Mouse (Mus musculus): ENCODE measurements around the gene Pramel7. TPM values are rescaled to one million over a fixed set of nuclear protein-coding genes. Genes with fewer than 3 reads are reported as not detected.
"Not testable (repeated sequence)": the region's sequence is repeated elsewhere in the genome, so short reads cannot be mapped to it uniquely, and the experiment has no call there.

Pramel7 gene
- total RNA-seq (2021) = not detected
- long read RNA-seq, experiment 1 = 0 reads
- long read RNA-seq, experiment 2 = 0 reads

GRCm38 (mm10) chr2:87496993-87497392, at the start of gene Pramel7:
TSS of gene Pramel7 (minus strand) at chr2:87497093.
- DNase-seq (ENCODE audit: low spot score in 2 of 2) = not testable (repeated sequence)

- DNase-seq (ENCODE audit: low spot score in 2 of 2) = no peak
Measured at GRCm38 (mm10) chr2:87545442-87545841, 48.5 kb upstream of the Pramel7 start, which contains the start of gene Olfr1128. TSS of gene Olfr1128 (minus strand) at chr2:87545542.

DNA sequence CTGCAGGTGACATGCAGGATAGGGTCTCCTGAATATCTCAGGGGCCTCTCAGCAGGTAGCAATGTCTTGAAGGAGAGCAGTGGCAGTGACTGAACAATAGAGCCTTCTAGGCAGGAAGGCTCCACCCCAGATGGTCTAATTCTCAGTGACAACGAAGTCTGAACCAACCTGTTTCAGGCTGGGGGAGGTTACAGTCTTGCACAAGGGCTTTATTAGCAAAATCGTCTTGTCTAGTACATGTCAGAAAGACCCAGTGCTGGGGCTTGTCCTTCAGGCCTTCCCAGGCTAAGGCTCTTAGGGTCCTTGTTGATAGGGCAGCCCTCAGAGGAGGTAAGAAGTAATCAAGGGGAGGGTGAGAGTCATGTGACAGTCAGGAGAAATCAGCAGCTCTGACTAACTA, 37.9 kb upstream of the Pramel7 start:
- DNase-seq (ENCODE audit: low spot score in 2 of 2) = no peak

- DNase-seq (ENCODE audit: low spot score in 2 of 2) = no peak
Measured at GRCm38 (mm10) chr2:87531496-87531895, 34.6 kb upstream of the Pramel7 start, which contains the start of gene Olfr153. TSS of gene Olfr153 (plus strand) at chr2:87531796.

- DNase-seq (ENCODE audit: low spot score in 2 of 2) = peak; percentile 2 to 27
Measured at GRCm38 (mm10) chr2:87525899-87526616, 29.2 kb upstream of the Pramel7 start.

- DNase-seq (ENCODE audit: low spot score in 2 of 2) = no peak
Measured at GRCm38 (mm10) chr2:87520651-87521050, 23.8 kb upstream of the Pramel7 start.

GRCm38 (mm10) chr2:87516581-87516980, 19.7 kb upstream of the Pramel7 start:
- no peak for DNase-seq (ENCODE audit: low spot score in 2 of 2)

- no peak for DNase-seq (ENCODE audit: low spot score in 2 of 2)
Measured at GRCm38 (mm10) chr2:87515457-87516060, 18.7 kb upstream of the Pramel7 start.

DNA sequence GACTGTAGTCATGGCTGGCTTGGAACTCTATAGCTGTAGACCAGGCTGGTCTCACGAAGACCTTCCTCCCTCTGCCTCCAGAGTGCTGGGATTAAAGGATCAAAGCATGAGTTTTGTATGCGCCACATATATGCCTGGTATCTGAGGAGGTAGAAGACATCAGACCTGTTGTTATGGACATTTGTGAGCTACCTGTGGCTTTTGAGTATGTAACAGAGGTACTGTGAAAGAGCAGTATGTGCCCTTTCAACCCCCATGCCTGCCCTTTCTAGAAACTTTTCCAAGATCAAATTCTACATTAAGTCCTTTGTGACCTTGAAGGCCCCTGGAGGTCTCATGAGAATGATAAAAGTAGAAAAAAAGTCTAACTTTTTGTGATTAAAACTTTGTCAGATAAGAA, 18.2 kb upstream of the Pramel7 start:
- DNase-seq (ENCODE audit: low spot score in 2 of 2) = no peak

DNA sequence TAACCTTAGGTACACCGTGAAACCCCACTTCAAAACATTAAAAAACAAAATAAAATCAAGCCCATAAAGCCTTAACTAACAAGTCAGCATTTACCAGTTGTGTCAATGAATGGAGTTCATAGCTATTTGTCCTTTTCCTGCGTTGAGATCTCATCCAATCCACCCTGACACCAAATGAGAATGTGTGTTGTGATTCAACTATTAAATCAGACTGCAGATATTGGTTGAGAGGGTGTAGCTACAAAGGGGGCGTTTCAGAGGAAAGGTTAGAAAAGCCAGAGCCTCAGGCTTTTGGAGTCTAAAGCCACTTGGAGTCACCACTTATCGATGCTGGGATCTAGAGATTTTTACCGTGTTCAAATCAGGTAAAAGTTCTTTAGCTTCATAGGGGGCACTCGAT, 9.4 kb upstream of the Pramel7 start, which contains the start of gene Pramel6:
Gene Pramel6 (plus strand): TSS at position 301 of the 400 bp plus-strand sequence.
- no peak for DNase-seq (ENCODE audit: low spot score in 2 of 2)

GRCm38 (mm10) chr2:87482276-87482675, 14.6 kb downstream of the Pramel7 start:
- no peak for DNase-seq (ENCODE audit: low spot score in 2 of 2)

DNA sequence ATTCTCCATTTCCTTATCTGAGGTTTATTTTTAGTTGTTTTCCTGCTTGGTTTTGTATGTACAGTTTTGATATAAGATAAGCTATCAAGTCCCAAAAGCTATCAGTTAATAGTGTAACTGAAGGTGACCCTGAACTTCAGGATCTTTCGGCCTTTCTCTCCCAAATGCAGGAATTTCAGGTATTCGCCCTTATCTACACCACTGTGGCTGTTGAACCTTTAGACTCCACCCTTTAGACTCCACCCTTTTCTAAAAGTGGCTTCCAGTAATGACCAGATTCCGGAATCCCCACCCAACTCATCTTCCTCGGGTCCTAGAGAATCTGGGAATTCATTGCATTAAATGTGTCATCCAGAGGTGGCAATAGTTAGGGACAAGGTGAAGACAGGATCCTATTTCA, 15.7 kb downstream of the Pramel7 start:
- no peak for DNase-seq (ENCODE audit: low spot score in 2 of 2)

- no peak for DNase-seq (ENCODE audit: low spot score in 2 of 2)
Measured at GRCm38 (mm10) chr2:87480207-87480606, 16.7 kb downstream of the Pramel7 start.

DNA sequence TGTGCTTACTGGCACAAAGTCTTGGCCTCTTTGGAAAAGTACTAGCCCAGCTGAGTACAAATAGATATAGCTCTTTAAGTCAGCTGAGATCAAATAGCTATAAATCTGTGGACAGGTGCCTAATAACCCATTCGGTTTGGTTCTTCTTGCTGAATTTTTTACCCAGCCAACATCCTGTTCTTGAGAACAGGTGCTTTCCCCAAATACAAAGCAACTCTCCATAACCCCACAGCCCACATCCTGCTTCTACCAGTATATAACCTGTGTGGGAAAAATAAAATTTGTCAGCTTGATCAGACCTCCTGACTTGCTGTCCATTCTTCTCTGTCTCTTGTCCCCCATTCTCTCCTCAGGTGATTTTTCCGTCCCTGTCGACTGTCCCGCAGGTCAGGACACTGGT, 35.1 kb downstream of the Pramel7 start:
- DNase-seq (ENCODE audit: low spot score in 2 of 2) = no peak

- no peak for DNase-seq (ENCODE audit: low spot score in 2 of 2)
Measured at GRCm38 (mm10) chr2:87453662-87454061, 43.2 kb downstream of the Pramel7 start, which contains the start of gene Olfr1126. TSS of gene Olfr1126 (plus strand) at chr2:87453962.

Other genes with a start within 250 kb of the Pramel7 start
- not detected for gene Olfr1115, start 249.1 kb downstream of the Pramel7 start, total RNA-seq (2021)
- gene Olfr1116, start 229.6 kb downstream of the Pramel7 start, total RNA-seq (2021) = not detected
- gene Olfr1118, start 189.5 kb downstream of the Pramel7 start, total RNA-seq (2021) = not detected
- gene Olfr1120, start 142.3 kb downstream of the Pramel7 start, total RNA-seq (2021) = not detected
- gene Olfr1121, start 127.2 kb downstream of the Pramel7 start, total RNA-seq (2021) = not detected
- under 1 TPM in 1 of 2 experiments, not detected in 1; 0.09 TPM for gene Olfr1122, start 111.2 kb downstream of the Pramel7 start, total RNA-seq (2021)
- not detected for gene Olfr1123, start 80.5 kb downstream of the Pramel7 start, total RNA-seq (2021)
- gene Olfr1124, start 66.8 kb downstream of the Pramel7 start, total RNA-seq (2021) = not detected
- gene Olfr1126, start 43.1 kb downstream of the Pramel7 start, total RNA-seq (2021) = not detected
- gene Pramel6, start 9.5 kb upstream of the Pramel7 start, total RNA-seq (2021) = not detected
- not detected for gene Olfr153, start 34.7 kb upstream of the Pramel7 start, total RNA-seq (2021)
- gene Olfr1128, start 48.4 kb upstream of the Pramel7 start, total RNA-seq (2021) = not detected
- not detected for gene Olfr1129, start 76.8 kb upstream of the Pramel7 start, total RNA-seq (2021)
- gene Olfr1130, start 109.1 kb upstream of the Pramel7 start, total RNA-seq (2021) = not detected
- not detected for gene Olfr1131, start 130.0 kb upstream of the Pramel7 start, total RNA-seq (2021)
- not detected for gene Olfr1132, start 140.4 kb upstream of the Pramel7 start, total RNA-seq (2021)
- not detected for gene Olfr1133, start 150.3 kb upstream of the Pramel7 start, total RNA-seq (2021)
- gene Olfr1134, start 161.4 kb upstream of the Pramel7 start, total RNA-seq (2021) = not detected
- gene Olfr1135, start 176.6 kb upstream of the Pramel7 start, total RNA-seq (2021) = not detected
- not detected for gene Olfr1136, start 196.9 kb upstream of the Pramel7 start, total RNA-seq (2021)
- gene Olfr1137, start 216.1 kb upstream of the Pramel7 start, total RNA-seq (2021) = not detected
- not detected for gene Olfr1138, start 242.9 kb upstream of the Pramel7 start, total RNA-seq (2021)
- not detected for gene Olfr1140, start 246.7 kb upstream of the Pramel7 start, total RNA-seq (2021)